Mouse (Mus musculus): ENCODE results near the gene Sclt1.

- TF ChIP-seq POLR2A (IDR thresholded peaks at IDR 0.05; ENCODE audit: borderline replicate concordance, extremely low read depth, insufficient read depth, insufficient read length, poor library complexity, severe bottlenecking) (no peak), CTCF (IDR thresholded peaks at IDR 0.05; ENCODE audit: borderline replicate concordance, extremely low read depth, insufficient read depth, insufficient read length) (no peak)
These were observed 161.7 kb downstream of the Sclt1 start for GRCm38 (mm10) chr3:41580401-41581323.

Data from brain, embryonic 14.5 days (tissue).